Mouse (Mus musculus): ENCODE measurements at regions not wholly inside any gene's neighbourhood (a gene's known extent, or its start where the extent isn't known, plus 50 kb on each side); places are given as distances from the start of the nearest gene placed in this dataset.

GRCm38 (mm10) chr19:26051478-26052215 is 379.4 kb downstream of the Dmrt2 start:
- no peak for DNase-seq

GRCm38 (mm10) chr19:26059668-26060067 is 387.5 kb downstream of the Dmrt2 start:
- DNase-seq: no peak

GRCm38 (mm10) chr19:26068553-26068952 is 396.3 kb downstream of the Dmrt2 start:
- no peak for DNase-seq

GRCm38 (mm10) chr19:26069908-26070307 is 397.7 kb downstream of the Dmrt2 start:
- DNase-seq: no peak

- no peak for DNase-seq
Observed at GRCm38 (mm10) chr19:26088318-26088717, 416.1 kb downstream of the Dmrt2 start.

DNA sequence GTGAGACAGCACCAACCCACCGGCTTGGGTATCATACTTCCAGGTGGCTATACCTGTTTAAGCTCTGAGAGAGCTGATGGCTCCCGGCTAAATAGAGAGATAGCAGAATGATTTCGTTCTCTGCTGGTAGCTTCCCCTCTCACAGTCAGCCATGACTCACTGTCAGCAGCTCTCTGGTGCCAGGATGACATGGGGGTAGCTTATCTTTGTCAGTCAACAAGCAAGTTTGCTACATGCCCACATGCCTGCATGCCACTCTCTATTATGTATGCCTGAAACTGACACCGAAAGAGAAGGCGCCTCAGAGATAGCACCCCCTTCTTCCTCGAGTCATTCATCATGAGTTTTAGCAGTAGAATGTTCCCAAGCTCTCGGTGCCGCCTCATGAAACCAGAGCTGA is 419.2 kb downstream of the Dmrt2 start:
- no peak for DNase-seq

DNA sequence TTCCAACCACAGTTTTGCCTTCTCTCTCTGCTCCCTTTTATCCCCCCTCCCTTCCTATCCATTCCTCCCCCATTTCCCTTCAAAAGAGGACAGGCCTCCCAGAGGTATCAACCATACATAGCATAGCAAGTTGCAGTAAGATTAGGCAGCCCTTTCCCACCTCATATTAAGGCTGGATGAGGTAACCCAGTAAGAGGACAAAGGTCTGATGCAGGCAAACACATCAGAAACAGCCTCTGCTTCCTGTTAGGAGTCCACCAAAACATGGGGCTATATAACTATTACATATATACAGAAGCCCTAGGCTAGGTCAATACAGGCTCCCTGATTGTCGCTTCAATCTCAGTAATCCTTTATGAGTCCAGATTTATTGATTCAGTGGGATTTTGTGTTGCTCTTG is 421.6 kb downstream of the Dmrt2 start:
- DNase-seq: no peak

- DNase-seq: no peak
Observed at GRCm38 (mm10) chr19:26114326-26114725, 442.1 kb downstream of the Dmrt2 start.

GRCm38 (mm10) chr19:26128423-26128822 is 456.2 kb downstream of the Dmrt2 start:
- no peak for DNase-seq

DNA sequence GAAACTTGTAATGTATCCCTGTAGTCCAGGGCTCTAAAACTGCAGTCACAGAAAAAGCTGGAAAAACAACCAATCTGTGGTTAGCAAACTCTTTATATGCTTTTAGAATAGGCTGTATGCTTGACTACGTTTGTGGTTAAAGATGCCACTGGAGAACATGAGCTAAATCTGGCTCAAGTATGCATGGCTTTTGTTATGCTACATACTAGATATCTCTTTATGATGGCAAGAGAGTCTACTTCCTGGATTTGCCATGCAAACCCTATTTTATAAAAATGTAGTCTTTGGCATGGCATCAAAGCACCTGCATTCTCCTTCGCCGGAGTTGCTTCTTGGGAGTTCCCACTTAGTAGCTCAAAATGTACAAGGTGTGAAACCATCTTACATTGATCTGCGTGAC is 462.2 kb downstream of the Dmrt2 start:
- DNase-seq: no peak

DNA sequence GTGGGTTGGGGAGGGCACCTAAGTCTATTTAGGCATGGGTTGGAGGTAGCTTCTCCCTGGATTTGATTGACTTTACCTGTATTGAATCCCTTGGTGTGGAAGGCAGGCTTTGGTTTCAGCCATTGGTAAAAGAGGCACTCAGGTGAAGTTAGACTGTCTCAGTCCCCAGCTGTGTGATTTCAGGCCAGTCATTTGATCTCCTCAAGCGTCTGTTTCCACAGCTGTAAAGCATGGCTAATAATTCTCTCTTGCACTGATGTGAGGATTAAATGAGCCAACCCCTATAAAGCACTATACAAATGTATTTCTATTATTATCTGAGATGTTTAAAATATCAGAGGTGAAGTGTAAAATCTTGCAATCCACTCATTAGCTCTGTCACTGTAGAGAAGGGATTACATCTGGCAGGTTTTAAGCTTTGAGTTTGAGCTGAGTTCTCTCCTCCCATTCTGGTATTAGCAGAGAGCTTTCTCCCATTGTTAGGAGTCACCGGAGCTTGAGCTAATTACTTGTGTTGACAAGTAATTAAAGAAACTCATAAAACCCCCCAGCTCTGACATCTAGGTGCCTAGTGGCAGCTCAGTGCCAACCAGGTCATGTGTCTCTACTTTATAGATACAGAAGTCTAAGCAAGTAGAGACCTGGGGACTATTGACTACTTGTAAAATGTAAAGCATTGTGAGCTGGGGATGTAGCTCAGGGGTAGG is 463.3 kb downstream of the Dmrt2 start:
- no peak for DNase-seq

DNA sequence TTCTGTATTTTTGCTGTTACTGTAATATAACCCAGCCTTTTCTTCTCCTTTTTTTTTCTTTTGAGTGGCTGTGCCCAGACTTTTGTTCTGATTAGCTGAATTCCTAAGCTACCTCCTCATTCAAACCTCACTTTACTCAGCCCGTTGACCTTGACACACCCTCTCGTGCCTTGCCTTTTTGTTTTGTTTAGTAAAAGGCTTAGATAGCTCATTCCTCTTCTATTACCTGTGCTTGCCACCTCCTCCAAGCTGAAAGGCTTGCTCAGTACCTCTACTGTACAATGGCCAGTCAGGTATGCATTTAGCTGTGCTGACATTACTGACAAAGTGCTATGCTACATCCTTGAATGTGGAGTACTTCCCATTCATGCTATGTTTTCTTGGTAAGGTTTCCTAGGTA is 464.2 kb upstream of the Smarca2 start:
- DNase-seq: no peak

DNA sequence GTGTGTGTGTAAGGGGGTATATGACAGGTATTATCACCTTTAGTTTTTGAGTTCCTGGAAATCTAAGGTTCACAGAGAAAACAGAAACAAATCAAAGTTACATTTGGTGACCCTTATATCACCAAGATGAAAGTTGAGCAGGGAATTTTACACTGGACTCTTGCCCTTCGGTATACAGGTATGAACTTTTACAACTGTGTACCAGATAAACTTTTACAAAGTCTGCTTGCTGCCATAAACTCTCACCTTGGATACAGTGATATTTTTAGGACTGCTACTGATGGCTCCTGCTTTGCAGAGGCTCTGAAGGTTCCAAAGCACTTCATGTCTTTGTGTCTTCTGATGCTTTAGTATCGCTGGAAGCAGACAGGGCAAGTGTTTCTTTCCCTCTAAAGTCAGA is 461.3 kb upstream of the Smarca2 start:
- no peak for DNase-seq

- no peak for DNase-seq
Observed at GRCm38 (mm10) chr19:26151216-26151615, 453.6 kb upstream of the Smarca2 start.

GRCm38 (mm10) chr19:26164993-26165392 is 439.9 kb upstream of the Smarca2 start:
- DNase-seq: no peak

- DNase-seq: no peak
Observed at GRCm38 (mm10) chr19:26181774-26182173, 423.1 kb upstream of the Smarca2 start.

GRCm38 (mm10) chr19:26185012-26185411 is 419.8 kb upstream of the Smarca2 start:
- no peak for DNase-seq

DNA sequence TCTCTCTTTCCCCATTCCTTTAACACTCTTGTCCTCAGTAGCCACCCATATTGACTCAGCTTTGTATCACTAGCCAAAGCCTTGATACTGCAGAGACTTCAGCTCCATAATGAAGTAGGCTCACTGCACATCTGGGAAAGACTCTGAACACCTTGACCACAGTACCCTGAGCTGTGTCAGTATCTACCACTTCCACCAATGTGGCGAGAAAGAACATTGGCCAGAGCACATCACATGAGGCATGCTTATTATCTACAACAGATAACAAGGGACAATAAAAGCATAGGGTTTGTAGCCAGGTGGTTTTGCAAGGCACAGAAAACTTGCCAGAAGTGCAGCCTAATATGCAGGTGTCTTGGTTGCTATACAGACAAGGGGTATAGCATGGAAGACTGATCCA is 414.0 kb upstream of the Smarca2 start:
- DNase-seq: no peak

DNA sequence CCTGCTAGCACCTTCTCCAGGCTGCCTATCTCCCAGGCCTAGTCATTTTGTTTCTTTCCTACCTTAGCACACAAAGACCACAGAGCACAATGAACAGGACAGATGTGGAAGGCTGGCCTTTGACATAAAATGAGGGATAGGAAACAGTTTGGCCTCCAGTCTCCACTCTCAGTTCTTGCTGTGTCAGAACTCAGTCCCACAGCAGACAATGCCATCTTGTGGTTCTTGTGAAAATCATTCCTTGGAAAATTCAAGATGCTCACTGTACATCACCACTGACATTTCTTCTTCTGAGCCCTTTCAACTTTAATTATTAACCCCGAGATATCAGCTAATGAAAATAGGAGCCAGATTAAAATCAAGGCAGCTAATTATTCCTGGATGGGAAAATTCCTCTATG is 411.2 kb upstream of the Smarca2 start:
- DNase-seq: no peak

DNA sequence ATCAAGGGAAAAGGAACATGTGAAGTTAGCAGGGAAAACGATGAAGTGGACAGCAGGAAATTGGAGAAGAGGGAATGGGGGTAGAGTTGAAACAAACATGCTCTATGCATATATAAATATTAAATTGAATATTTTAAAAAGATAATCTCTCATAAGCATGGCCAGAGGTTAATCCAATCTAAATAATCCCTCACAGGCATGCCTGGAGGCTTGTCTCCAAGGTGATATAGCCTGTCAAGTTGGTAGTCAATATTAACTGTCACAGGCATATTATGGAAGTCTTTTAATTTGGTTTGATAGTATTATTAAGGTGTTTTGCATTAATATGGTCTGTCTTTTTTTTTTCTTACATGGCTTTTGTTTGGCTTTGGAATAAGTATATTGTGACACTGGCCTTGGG is 396.1 kb upstream of the Smarca2 start:
- no peak for DNase-seq

DNA sequence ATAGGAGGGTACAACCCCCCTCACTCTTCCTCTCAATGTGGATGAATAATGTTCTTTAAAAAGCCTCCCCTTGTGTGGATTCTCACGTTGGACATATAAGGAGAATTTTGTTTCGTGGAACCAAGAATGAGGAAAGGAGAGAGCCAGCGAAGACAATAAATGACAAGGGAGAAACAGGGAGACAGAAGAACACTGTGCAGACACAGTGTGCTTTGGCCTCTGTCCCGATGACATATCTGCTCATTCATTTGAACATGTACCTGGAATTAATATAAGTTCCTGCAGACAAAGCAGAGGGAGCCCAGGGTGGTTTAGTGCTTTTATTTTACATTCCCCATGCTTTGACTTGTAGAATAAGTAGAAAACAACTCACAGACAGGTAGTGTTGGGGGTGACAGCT is 370.3 kb upstream of the Smarca2 start:
- no peak for DNase-seq

DNA sequence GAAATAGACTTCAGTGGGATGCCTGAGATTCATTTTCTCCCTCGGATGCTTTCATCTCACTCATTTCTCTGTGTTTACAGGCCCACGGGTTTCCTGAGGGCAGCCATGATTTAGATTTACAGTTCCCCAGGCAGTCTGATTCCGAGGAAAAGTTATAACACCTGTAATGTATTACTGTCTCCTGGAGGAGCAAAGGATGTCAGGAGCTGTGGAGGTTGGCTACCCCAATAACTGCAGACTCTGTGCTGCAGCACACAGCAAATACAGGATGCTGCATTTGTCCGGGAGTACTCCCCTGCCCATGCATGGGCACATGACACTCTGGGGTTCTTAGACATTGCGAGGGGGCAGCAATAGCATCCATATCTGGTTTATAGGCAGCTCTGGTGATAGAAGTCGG is 360.8 kb upstream of the Smarca2 start:
- no peak for DNase-seq

- DNase-seq: no peak
Observed at GRCm38 (mm10) chr19:26249751-26250150, 355.1 kb upstream of the Smarca2 start.

DNA sequence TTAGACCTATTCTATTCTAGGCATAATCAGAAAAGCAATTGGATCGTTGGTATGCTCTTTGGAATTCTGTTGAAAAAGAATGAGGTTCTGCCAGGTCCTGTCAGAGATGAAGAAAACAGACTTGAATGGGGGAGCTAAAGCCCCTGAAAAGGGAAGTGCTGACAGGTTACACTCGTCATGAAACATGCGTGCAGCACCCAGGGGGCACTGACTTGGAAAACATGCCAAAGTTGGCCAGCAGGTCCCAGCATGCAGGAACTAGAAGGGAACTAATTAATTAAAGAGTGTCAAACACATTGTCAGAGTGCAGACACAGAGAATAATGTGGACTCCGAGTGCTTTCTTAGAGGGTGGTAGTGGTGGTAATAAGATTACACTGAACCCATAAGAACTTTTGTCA is 346.2 kb upstream of the Smarca2 start:
- no peak for DNase-seq

DNA sequence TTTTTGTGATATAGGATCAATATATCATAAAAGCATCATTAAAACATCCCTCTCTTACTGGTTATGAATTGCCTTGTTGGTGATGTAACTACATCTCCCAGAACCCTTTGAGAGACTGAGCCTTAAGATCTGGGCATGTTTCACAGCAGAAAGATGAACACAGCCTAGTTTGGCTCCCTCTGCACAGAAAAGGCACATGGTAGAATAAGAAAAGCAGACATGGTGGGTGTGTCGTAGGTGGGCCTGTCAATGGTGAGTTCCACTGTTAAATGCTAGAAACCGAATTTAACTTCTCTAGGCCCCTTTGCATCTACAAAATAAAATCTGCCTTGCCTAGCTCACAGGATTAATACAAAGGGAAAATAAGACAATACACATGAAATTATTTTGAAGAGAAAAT is 343.3 kb upstream of the Smarca2 start:
- no peak for DNase-seq

All from cerebellum, adult 9-10 months (tissue).